Mouse (Mus musculus) induced T-regulatory cell, adult 2 months (primary cell): ENCODE results near the gene Trim54.

ENCODE experiments used
- DNase-seq: peaks from one replicate; pipeline ENCODE4 v3.0.0-alpha.2; 2012; ENCODE audit warnings: low read depth

Trim54 gene

DNA sequence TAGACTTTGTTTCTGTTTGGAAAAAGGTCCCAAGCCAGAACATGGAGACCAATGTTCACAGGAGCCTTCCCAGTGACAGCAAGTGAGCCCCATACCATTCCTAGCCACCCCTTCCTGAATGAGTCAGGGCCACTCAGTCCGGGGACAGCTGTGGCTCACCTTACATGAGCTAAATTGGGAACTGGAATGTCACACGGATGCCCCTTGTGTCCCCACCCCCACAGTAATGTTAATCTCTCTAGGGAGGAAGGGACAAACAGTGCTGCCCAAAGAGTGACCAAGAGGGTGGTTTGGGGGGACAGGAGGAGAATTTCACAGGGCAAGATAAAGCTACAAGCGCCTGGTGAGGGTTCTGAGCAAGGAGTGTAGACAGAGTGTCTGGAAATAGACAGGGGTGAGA, at the start of gene Trim54:
Gene Trim54 (plus strand): TSS at position 359 of the 400 bp plus-strand sequence.
- DNase-seq: no peak

DNA sequence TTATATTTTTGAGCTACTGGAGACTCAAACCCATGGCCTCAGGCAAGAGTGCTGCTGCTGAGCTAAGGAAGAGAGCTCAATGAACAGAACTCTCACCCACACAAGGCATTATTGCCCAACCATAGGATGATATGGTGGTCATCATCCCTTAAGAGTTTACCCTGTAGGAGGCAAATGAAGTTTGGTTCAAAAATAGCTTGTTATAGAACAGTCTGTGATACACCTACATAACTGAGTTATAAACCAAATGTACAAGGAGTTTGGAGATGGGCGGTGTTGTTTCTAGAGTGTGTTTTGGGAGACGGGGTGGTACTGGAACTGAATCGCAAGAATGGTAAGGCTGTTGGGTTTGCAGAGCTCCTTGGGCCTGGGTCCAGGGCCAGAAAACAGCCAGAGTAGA, 46.7 kb upstream of the Trim54 start:
- no peak for DNase-seq

DNA sequence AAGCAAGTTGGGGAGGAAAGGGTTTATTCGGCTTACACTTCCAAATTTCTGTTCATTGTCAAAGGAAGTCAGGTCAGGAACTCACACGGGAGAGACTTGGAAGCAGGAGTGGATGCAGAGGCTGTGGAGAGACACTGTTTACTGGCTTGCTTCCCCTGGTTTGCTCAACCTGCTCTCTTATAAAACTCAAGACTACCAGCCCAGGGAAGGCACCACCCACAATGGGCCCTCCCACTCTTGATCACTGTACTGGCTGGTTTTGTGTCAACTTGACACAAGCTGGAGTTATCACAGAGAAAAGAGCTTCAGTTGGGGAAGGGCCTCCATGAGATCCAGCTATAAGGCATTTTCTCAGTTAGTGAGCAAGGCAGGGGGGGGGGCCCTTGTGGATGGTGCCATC, 45.5 kb upstream of the Trim54 start:
- DNase-seq: no peak

GRCm38 (mm10) chr5:31071821-31072220, 44.7 kb upstream of the Trim54 start:
- no peak for DNase-seq

- DNase-seq: no peak
These were observed 43.3 kb upstream of the Trim54 start for GRCm38 (mm10) chr5:31073176-31073575.

DNA sequence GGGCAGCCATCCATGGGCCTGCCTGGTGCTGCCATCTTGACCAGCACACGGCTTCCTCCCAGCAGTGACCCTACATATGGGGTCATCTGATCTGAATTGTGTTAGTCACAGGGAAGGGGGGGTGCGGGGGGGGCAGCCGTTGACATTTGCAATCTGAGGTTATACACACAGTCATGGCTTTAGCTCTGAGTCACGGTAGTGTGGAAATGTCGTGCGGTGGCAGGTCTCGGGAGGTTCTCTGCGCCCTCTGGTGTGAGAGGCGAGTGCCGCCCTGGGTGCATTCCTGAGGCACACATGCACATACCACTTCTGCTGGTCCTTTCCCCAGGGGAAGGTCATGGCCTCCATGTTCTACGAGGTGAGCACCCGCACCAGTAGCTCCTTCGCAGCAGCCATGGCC, 40.2 kb upstream of the Trim54 start:
- no peak for DNase-seq

- no peak for DNase-seq
These were observed 36.3 kb upstream of the Trim54 start for GRCm38 (mm10) chr5:31080059-31080794.

DNA sequence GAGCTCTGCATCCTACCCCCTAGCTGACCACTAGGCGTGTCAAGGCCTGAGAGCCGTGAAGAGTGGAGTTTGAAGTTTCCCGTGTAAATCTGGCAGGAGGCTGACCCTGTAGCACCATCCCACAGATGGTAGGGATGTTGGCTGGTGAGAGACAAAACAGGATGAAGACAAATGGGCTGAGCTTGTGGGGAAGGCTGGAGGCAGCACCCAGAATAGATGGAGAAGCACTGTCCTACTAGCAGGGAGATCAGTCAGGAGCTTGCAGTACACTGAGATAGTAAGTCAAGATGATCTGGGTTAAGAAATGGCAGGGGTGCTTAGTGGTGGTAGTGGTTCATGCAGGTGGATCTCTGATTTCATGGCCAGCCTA, 35.7 kb upstream of the Trim54 start:
- no peak for DNase-seq

DNA sequence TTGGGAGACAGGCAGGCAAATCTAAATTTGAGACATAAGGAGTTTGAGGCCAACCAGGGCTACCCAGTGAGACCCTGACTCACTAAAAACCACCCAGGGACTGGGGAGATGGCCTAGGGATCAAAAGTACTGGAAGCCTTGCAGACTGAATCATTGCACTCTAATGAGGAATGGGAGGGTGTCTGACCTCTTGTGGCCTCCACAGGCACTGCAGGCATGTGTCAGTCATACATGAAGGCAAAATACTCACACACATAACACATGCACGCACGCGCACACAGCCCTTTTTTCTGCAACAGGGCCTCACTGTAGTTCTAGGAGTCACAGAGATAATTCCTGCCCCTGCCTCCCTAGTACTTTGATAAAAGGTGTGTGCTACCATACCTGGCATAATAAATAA, 35.1 kb upstream of the Trim54 start:
- peak; percentile 72 for DNase-seq

- peak; percentile 73 for DNase-seq
These were observed 34.2 kb upstream of the Trim54 start for GRCm38 (mm10) chr5:31082355-31082754.

GRCm38 (mm10) chr5:31082935-31083625, 33.4 kb upstream of the Trim54 start:
- no peak for DNase-seq

DNA sequence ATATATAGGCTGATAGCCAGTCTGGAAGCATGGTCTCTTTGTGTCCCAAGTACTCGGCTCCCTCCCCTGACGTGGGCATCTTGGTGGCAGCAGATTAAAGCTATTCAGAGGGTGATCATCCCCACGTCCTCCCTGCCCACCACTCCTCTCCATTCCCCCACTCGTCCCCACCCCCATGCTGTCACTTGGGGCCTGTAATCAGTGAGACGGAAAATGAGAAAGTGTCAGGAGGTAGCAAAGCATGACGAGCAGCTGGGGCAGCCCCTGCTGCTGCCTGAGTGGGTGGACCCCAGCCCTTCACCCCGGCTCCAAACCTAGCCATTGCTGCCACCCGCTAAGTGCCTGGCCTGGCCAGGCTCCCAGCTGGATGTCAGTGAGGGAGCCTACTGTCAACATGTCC, 32.6 kb upstream of the Trim54 start:
- DNase-seq: peak; percentile 35

DNA sequence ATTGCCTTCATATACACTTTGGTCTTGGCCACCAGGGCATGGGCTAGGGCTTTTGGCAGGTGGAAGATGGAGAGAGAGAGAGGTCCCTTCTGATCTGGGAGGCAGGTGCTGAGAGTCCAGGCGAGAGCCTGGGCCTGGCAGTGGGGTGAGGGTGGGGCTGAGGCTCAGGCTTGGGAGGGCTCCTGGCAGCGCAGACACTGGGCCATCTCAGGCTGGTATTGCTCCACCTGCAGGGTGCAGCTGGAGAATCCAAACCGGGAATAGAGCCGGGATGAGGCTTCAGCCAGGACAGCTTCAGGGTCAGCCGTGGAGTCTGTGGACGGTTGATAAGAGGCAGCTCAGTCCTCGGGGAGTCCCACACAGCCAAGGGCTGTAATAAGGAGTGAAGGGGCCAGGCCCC, 29.9 kb upstream of the Trim54 start:
- no peak for DNase-seq

DNA sequence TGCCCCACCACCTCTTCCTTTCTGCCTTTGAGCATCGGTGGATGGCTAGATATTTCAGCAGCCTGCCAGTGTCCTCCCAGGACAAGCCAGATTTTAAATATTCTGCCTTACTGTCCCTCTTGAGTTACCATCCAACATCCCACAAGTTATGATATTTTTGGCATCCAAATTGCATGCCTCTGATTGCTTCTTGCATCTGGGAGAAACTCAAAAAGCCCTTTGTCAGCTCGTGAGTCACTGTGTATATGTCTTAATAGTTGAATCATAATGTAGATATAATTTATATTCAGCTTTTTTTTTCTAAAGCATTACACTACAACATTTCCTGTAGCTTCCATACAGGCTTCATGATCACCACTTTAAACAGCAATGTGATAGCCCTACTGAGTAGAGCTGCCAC, 29.4 kb upstream of the Trim54 start:
- no peak for DNase-seq

DNA sequence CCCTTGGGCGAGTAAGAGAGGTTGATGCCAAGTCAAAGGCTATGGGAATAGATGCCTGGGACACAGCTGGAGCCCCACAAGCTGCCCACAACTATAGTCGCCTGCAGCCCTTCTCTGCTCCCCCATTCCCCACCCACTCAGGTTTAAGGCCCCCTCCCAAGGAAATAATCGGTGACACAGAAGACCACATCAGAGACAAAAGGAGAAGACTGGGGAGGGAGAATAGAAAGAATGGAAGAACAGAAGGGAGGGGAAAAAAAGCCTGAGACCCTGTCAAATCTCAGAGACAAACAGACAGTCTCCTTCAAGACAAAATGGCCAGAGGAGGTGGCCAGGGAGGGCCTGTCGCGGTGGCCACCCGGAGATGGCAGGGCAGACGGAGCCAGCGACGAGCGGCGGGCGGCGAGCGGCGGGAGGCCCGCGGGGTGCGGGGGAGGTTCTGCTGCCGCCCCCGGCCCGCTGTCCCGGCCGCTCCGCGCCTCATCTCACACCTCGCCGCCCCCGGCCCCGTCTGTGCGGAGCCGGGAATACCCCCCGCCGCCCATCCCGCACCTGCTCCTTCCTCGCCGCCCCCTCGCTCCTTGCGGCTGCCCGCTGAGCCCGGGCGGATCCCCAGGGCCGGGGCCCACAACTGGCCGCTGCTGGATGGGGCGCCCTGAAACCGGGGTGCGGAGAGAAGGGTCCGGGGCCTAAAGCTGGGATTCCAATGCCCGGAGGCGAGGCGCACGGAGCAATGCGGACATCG, 24.1 kb upstream of the Trim54 start:
- DNase-seq: no peak

GRCm38 (mm10) chr5:31093151-31094041, 23.1 kb upstream of the Trim54 start:
- peak; percentile 70 for DNase-seq

DNA sequence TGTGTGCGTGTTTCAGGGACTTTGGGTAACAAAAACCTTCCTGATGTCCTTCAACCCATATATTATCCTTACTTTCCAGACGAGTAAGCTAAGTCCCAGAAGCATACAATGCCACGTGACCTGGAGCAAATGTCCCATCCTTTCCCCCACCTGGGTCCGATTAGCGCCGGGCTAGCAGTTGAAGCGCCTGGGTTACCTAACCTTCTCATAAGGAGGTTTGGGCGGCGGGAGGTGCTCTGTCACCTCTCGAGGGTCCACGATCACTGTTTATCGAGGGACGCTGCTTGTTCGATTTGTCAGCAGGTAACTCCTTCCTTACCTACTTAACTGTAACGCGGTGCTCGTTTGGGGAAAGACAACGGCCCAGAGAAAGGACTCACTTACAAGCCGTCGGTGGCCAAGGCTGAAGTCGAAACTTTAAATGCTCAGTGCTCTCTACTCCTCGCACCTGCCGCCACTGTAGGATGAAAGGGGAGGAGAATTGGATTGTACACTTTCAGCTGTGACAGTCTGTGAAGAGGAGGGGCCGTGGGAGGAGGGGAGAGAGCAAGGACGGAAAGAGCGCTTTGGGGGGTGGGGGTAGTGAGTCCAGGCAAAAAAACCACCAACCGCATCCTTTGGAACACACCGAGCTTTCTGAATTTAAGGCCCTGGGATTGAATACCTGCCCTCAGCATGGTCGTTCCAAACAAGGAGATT, 22.3 kb upstream of the Trim54 start:
- DNase-seq: no peak

GRCm38 (mm10) chr5:31094799-31095691, 21.5 kb upstream of the Trim54 start:
- DNase-seq: peak; percentile 81

DNA sequence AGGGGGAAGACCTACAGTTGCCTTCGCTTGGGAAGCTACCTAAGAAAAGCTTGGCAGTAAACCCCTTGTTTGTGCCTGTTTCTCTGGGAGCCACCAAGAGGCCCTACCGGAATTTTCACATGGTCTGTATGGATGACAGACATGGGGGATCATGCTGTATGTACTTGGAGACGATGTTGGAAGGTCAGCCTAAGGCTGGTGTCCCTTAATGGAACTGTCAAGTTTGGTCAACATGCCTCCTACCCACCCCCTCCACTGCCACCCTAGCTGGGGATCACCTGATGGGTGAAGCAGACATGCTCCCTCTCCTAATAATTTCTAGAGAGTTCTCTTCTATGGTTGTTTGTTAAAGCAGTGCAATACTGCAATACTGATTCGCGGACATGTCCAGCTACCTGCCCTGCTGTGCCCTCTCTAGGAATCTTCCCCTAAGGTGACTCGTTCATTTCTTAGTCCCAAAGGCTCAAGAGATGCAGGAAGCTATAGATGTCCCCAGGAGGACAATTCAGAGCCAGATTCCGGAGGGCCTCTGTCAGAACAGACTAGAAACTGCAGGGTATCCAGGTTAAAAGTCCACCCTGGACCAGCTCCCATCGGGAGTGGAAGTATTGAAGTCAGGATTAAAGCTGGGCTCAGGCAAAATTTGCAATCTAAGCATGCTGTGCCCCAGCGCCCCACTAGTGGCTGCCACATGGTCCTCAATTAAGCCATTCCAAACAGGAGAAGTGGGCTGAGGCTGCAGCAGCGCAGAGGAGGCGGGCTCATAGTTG, 20.6 kb upstream of the Trim54 start:
- no peak for DNase-seq
